Mouse (Mus musculus): ENCODE data around the gene Gclm.

The Gclm gene

GRCm38 (mm10) chr3:122292300-122293222 lies 47.2 kb downstream of the Gclm start:
- DNase-seq (ENCODE audit: low read depth, low spot score), result no peak

DNA sequence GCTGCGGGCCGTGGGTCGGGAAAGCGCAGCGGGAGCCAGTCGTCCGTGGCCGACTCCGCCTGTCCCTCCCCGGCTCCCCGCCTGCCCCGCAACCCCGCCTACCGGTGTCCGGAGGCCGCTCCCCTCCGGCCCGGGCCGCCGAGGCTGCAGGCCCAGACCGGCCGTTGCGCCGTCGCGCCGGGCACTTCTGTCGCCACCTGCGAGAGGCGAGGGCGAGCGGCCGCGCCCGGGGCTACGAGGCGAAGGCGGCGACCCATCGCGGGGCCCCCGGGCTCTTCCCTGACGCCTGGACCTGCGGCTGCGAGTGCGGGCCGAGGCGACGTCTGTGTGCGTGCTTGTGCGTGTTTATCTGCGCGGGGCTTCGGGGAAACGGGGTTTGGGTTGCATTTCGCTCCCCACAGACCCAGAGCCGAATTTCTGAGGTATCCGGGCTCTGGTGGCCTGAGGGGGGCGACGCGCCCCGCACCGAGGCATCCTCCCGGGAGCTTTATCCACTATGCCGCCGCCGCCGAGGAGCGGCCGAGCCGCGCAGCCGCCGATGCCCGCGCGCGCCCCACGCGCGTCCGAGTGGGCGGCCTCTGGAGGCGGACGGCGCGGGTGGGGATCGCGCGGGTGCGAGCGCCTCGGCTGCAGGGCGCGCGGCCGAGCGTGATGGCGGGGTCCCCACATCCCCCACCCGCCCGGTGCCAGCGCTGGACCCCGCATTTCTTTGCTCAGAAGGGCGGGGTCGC lies 48.0 kb downstream of the Gclm start:
- DNase-seq (ENCODE audit: low read depth, low spot score), result no peak

- peak; percentile 94 for DNase-seq (ENCODE audit: low read depth, low spot score)
Measured at GRCm38 (mm10) chr3:122293954-122294850, 48.8 kb downstream of the Gclm start, which contains the start of gene Bcar3. Bcar3 (plus strand) TSS chr3:122294136.

GRCm38 (mm10) chr3:122295511-122295910 lies 50.2 kb downstream of the Gclm start:
- peak; percentile 74 for DNase-seq (ENCODE audit: low read depth, low spot score)

DNA sequence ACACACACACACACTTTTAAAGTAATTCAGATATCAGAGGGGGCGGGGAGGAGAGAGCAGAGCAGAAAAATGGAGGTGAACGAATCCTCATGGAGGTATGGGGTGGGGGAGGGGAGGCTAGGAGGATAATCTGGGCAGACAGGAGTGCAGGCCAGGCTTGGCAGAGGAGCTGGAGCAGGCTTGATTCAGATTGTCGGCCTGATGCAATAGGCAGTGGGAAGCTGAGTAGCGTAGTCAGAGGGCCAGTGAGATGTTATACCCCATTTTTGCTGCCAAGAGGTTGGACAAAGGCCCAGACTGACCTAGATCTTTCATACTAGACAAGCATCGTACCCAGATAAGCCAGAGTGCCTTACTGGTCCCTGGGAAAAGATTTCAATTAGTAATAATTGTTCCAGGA lies 51.6 kb downstream of the Gclm start:
- DNase-seq (ENCODE audit: low read depth, low spot score), result no peak

DNA sequence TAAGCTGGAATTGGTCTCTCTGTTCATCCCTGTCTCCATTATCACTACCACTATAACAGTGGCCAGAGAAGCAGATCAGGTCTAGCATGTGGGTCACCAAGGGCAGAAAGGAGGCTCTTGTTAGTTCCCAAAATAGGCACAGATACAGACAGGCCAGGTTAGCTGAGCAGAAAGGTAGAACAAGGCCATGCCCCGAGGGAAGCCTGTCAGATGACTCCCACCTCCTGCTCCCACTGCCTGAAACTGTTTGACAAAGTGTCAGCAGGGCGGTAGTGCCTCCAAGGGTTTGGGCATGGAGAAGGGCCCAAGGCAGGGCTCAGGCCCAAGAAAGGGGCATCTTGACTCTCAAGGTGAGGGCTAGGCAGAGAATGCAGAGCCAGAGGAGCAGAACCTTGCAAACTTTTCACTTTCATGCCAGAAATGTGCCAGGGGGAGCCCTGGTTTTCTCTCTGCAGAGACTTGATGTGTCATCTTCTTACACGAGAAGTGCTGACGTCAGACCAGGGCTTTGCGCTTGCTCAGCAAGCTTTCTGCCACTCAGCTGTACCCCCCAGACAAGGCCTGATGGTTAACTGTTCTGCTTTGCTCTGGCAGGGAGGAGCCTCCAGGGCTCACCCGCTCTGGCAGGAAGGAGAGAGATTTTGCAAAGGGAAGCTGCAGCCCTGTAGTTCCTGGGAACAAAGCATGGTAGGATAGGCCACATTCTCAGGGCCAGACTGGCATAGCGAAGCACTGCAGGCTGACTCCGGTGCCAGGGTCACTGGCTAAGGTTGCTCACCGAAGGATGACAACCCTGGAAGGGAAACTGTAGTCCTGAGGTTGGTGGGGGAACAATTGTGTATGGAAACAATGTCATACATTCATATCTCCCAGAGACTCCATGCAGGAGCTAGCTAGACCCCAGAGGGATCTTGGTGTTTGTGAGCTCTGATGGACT lies 55.9 kb downstream of the Gclm start:
- peak; percentile 85 for DNase-seq (ENCODE audit: low read depth, low spot score)

- DNase-seq (ENCODE audit: low read depth, low spot score), result no peak
Measured at GRCm38 (mm10) chr3:122304560-122304959, 59.2 kb downstream of the Gclm start.

- DNase-seq (ENCODE audit: low read depth, low spot score), result no peak
Measured at GRCm38 (mm10) chr3:122307894-122308671, 62.7 kb downstream of the Gclm start.

DNA sequence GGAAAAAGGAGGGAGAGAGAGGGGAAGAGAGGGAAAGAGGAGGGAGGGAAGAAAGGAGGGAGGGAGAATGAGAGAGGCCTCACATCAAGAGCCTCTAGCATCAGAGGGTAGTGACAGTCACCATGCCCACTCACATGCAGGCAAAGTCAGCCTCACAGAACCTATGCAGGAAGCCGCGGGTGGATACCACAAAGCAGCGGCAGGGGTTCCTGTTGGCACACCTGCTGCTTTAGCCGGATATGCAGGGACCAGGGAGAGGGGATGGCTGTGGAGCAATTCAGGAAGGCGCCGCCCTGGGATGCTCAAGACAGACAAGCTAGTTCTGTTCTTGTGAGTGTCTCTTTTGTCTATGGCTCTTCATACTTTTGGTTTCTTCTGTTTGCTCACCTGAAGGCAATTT lies 63.6 kb downstream of the Gclm start:
- DNase-seq (ENCODE audit: low read depth, low spot score), result no peak

DNA sequence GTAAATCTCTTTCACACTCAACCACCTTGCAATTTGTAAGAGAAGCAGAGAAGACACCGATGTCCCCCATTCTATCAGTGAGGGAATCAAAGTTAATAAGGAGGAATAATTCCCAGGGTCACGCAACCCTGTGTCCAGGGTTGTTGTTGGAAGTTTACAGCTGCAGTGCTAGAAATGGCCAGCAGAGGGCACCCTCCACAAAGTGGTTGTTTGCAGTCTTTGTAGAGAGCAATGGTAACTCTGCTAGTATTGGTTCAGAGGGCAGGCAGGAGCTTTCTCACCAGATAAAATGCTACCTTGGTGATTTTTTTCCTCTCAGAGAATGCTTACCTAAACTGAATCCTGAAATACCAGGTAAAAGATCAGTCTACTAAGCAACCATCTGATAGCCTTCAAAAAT lies 66.7 kb downstream of the Gclm start:
- DNase-seq (ENCODE audit: low read depth, low spot score), result no peak

DNA sequence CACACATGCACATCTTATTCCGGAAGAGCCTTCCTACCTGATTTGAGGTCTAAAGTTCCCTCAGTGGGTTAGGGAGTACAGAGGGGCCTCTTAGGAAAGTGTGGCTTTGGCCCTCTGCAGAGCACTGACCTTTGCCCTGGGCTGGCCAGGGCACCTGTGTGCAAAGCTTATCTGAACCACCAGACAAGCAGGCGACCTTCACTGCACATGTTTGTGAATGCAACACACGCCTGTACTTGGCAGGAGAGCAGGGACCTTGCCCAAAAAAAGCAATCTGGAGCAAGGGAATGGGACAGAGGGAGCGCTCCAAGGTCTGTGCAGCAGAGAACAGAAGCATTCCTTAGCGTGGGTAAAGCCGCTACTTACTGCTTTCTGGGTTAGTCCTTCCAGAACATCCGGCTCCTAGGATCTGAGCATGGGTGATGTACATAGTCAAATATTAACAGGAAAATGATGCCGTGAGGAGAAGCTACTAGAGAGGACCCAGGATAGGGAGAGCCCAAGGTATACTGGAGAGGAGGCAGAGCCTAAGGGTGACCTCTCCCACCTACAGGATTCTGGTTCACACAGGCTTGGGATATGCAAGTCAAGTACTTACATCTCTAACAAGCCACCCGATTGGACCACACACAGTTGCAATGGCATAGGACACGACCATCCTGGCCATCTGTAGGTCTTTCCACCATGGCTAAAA lies 67.7 kb downstream of the Gclm start:
- no peak for DNase-seq (ENCODE audit: low read depth, low spot score)

- no peak for DNase-seq (ENCODE audit: low read depth, low spot score)
Measured at GRCm38 (mm10) chr3:122313936-122314335, 68.6 kb downstream of the Gclm start.

GRCm38 (mm10) chr3:122316621-122317020 lies 71.3 kb downstream of the Gclm start:
- no peak for DNase-seq (ENCODE audit: low read depth, low spot score)

DNA sequence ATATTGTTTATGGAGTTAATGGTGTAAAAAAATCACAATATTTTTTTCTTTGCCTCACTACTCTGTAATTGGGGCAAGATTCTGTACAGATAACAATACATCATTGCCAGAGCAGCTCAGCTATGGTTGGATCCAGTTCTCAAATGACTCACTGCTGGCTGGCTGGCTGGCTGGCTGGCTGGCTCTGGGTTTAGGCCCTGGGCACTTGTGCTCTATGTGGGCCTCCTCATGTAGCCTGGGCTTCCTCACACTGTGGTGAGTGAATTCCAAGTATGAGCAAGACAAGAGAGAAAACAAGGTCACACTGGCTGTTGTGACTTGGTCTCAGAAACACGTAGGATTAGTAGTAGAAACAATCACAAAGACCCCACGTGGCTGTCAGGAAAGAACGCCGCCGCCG lies 72.0 kb downstream of the Gclm start:
- no peak for DNase-seq (ENCODE audit: low read depth, low spot score)

Measured in telencephalon, adult 2 months (tissue).